Mouse (Mus musculus) T-cell, adult 2 months (primary cell): ENCODE measurements around the gene Ptprq.

ENCODE experiments used
- DNase-seq: peaks from one replicate; pipeline ENCODE4 v3.0.0; 2022; ENCODE audit warnings: low spot score

The Ptprq gene

DNA sequence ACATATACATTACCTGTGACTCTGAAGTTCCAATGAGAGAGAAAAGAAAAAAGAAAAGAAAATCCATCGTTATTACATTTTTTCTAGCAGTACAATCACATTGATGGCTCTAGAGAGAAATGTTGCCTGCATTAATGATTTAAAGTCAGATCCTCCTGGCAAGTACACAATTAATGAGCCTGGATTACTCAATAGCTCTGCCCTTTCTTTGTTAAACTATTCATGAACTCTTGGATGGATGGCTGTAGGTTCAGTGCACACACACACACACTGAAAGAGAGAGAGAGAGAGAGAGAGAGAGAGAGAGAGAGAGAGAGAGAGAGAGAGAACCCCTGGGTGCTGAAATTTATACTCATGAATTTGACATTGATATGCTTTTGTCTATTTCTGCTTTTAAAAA is at the start of gene Ptprq:
Ptprq (minus strand) TSS at position 246 of the 400 bp plus-strand sequence.
- DNase-seq, result no peak

DNA sequence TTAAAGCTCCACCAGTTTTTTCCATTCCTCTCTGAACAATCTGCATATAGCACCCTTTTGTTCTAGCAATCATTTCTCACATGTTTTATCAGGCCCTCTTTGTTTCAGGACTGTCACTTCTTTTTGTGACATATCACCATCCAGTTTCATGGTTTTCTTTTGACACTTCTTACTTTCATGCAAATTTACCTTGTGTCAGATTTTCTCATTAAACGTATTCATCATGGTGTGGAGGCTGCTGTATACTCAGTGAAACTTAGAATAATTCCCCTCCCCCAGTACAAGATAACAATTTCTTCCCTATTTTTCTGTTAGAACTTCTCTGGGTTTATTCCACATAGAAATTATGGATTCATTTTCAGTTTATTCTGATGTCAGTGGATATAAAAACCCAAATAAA is 39.8 kb upstream of the Ptprq start:
- DNase-seq, result no peak

DNA sequence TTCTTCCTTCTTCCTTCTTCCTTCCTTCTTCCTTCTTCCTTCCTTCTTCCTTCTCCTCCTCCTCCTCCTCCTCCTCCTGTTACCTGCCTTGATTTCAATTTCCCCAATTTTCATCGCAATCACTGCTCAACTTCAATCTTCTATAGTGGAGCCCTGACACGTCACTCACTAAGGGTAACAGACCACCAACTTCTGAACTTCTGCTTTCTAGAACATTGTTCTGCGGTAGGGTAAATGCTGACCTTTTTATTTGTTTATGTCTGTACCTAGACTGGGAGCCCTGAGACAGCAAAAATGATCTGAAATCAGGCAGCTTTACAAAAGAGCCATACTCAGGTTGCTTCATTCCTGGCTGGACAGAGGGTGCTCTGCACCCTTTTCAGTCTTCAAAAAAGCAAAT is 33.6 kb upstream of the Ptprq start:
- no peak for DNase-seq

- DNase-seq, result no peak
Observed at GRCm38 (mm10) chr10:107752351-107753143, 32.7 kb upstream of the Ptprq start.

GRCm38 (mm10) chr10:107751944-107752343 is 32.1 kb upstream of the Ptprq start:
- no peak for DNase-seq

DNA sequence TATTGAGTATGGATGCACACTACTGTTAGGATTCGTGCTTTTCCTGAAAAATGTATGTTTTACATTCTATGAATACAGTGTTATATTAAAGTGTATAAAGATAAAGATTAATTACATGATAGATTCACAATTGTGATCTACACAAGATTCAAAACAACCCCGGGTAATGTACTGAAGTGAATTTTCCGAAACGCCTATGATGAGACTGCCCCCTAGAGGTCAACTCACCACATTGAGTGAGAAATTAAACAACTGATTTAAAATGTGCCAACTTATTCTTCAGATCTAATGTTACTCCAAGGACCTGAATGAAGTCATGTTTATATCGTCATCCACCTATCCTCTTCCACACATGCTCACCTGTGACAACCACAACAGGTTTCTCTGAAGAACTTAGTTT is 27.7 kb upstream of the Ptprq start:
- no peak for DNase-seq

GRCm38 (mm10) chr10:107746717-107747116 is 26.9 kb upstream of the Ptprq start:
- DNase-seq, result no peak

DNA sequence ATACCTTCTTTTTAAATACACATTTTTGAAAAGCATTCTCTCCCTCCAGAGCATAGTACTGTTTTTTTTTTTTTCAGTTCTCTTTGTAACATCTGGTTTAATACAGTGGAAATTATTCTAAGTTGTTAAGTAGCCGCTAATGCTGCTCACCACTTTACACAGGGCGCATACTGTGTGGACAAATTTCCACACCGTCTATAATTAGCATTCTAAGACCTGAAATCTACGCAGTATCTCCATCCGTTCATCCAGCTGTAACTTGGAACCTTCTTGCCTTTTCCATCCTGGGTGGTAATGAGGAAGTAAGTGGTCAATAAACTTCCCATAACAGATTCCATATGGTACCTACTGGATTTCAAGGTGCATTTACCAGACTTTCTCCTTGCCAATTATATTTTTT is 20.0 kb upstream of the Ptprq start:
- DNase-seq, result no peak

- DNase-seq, result no peak
Observed at GRCm38 (mm10) chr10:107737743-107738142, 17.9 kb upstream of the Ptprq start.

DNA sequence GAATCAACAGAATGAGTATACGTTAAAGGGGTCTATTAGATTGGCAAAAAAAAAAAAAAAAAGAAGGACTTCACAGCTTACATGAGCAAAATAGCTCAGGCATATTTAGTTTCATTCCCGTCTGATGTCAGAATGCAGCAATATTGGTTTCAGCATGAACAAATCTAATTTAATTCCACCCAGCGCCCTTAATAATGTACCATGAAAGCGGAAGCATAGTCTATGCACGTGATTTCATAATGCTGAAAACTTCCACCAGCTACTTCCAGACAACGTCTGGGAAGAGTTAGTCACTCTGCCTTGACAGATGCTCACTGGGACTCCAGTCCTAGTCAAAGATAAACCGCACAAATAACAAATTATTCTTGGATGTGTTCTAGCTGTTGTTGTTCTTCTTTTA is 15.6 kb upstream of the Ptprq start:
- no peak for DNase-seq

DNA sequence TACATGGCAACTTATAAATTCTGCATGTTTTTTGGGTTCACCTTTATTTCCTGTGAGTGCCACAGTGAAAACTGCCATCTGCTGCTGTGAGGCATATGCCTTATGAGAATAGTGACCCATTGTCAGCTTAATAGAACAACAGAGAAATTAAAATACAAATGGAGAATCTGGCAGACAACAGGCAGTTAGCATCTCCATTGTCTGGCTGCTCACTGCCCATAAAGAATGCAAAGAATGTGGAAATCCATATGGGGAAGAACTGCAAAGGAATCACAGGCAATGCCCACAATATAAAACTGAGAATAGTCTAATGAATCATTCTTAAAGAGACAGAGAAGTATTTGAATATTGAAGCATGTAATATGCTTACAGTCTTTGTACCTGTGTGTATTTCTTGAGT is 14.5 kb upstream of the Ptprq start:
- no peak for DNase-seq

GRCm38 (mm10) chr10:107725631-107726030 is 5.8 kb upstream of the Ptprq start:
- DNase-seq, result no peak

DNA sequence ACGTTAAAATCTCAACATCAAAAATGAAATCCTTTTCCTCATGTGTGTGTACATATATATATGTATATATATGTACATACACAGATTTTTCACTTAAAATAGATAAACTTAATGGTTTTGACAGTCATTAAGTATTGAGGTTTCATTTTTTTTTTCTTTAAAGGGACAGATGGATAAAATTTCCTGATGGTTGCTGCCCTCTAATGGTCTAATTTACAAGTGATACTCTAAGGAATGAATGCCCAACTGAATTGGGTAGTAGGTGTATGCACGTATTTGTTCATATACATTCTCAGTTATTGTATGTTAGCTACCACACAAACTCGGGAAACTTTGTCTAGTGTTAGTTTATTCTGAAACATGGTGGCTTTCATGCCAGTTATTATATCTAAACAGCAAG is 15.4 kb downstream of the Ptprq start:
- no peak for DNase-seq

DNA sequence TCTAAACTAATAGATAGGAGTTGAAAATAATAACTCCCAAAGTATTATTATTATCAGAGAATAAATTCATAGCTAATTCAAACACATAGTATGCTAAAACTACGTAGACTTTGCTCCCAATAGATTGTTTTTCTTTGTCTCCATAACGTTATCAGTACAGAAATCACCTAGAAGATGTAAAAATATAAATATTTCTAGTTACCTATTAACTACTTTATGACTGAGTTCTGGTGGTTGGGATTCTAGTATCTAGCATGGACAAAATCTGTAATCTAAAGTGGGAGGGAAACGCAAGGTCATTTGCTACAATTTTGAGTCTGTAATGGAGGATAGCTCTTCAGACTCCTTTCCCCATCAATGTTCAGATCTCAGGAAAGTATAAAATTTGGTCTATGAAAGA is 18.9 kb downstream of the Ptprq start:
- no peak for DNase-seq

DNA sequence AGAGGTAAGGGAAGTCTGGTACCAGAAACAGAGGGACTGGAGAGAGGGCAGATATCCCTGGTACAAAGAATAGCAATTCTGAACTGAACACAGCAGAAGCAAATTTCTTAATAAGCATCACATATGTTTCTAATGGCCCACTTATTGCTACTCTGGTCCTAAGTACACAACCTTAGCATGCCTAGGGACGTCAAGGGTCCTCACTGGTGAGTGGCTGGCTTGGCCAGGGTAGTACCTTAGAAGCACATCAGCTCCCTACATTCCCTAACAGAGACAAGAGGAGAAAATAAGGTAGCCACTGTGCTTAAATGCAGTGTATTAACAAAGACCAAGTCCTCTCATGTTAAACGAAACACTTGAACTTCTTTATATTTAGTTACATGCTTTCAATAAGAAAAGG is 21.1 kb downstream of the Ptprq start:
- no peak for DNase-seq

DNA sequence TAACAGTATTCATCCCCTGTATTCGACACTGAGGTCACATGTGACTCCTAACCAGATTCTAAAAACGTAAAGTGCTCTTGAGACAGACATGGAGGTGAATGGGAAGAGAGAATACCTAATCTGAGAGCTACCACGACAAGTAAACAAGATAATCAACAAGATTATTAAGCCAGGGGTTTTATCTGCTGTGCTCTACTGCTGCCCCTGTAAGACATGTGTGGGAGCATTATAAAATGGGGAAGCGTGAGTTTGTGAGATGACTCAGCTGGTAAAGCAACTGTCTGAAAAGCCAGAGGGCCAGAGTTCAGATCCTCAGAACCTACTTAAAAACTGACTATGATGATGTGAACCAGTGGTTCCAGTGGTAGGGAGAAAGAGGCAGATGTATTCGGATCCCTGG is 22.7 kb downstream of the Ptprq start:
- no peak for DNase-seq

DNA sequence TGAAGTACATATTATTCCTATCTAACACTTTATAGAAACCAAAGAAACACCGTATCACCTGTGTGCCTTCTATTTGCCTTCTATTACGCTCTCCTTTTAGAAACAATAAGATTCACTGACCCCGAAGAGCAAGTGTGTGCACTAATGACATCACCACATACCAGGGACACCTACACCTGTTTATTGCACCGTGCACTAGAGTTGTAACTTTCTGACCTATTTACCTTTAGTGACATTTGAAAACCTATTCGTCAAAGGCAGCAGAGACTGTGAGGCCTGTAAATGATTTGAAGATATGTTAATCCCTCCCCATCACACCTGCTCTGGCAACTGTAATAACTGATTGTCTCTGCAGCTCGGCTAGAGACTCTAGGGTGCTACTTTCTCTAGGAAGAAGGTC is 32.5 kb downstream of the Ptprq start:
- no peak for DNase-seq

DNA sequence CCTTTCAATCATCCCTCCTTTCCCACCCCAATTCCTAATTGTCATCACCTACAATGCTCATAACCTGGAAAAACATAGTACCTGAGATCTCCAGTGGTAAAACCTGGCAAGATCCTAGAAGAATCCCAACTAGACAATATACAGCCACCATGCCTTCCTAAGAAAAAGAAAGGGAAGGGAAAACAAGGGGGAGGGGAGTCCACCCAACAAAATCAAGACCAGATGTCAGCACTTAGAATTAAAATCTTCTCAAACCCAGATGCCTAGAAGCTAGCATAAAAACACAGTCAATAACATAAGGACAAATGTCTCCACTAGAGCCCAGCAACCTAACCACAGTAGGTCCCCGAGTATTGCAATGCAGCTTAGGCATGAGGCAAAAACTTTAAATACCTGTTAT is 43.9 kb downstream of the Ptprq start:
- no peak for DNase-seq

- no peak for DNase-seq
Observed at GRCm38 (mm10) chr10:107668374-107669094, 51.3 kb downstream of the Ptprq start.

DNA sequence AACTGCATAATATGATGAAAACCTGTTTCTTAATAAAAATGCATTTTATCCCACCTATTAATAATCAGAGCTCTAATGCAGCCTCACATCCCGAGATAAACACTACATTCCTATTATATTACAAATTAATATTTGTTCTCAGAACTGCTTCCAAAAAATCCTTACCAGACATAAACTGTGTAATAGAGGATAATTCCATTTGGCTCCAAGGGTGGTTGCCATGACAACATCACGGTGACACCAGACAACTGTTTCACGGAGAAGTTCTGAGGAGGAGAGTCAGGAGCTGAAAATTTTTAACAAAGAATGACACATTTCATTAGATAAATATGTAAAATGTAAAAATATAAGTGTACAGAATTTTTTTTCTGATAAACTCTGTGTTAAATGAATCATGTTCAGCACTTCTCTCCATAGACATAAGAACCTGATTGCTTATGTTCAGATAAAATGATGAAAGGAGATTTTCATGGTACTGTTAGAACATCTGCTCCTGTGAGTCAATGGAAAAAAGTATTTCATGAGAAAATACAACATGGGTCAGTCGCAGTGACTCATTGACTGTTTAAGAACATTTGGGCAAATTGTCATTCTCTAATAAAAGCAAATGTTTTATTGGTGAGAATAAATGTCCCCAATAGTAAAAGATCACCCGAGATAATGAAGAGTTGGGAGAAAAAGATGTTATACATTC is 57.3 kb downstream of the Ptprq start:
- no peak for DNase-seq

GRCm38 (mm10) chr10:107661970-107662369 is 57.9 kb downstream of the Ptprq start:
- DNase-seq, result no peak

DNA sequence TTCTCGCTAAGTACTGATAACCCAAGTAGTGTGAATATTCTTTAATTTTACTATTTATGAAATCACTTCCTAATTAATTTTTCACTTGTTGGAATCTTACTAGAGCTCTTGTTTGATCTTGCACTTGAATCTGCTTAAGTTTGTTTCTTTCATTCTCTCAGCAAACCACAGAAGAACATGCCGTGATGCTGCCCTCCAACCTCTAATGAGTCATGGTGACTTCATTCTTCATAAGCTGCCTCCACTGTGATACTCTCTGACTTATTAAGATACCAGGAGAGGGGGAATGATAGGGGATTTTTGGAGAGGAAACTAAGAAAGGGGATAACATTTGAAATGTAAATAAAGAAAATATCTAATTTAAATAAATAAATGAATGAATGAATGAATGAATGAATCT is 60.7 kb downstream of the Ptprq start:
- DNase-seq, result no peak

GRCm38 (mm10) chr10:107649687-107650086 is 70.2 kb downstream of the Ptprq start:
- DNase-seq, result no peak
